Mouse (Mus musculus) heart, embryonic 11.5 days (tissue): ENCODE measurements around the gene Avp. TPM values are rescaled to one million over a fixed set of nuclear protein-coding genes. Genes with fewer than 3 reads are reported as not detected.

Source experiments
- ATAC-seq: fragments of 200-750 bp; cut with Nextera tagmentation; replicated peaks from 2 replicates; pipeline ENCODE4 v1.8.0; 2017; ENCODE audit warnings: moderate library complexity; ENCODE audit not compliant: insufficient number of reproducible peaks, low FRiP score, low TSS enrichment
- H3K27ac ChIP-seq: fragments of 300-500 bp; sonication (generic); 2 replicates; pipeline ENCODE4 v1.5.1; 2014; ENCODE audit warnings: mild to moderate bottlenecking, low read depth, low read length
- H3K27me3 ChIP-seq: fragments of 300-500 bp; sonication (generic); 2 replicates; pipeline ENCODE4 v1.6.1; 2014; ENCODE audit warnings: mild to moderate bottlenecking, low read length, mixed read lengths; ENCODE audit not compliant: control insufficient read depth, insufficient read depth
- H3K36me3 ChIP-seq: fragments of 300-500 bp; sonication (generic); 2 replicates; pipeline ENCODE4 v1.6.1; 2014; ENCODE audit warnings: mild to moderate bottlenecking, low read length, moderate library complexity, mixed read lengths; ENCODE audit not compliant: control insufficient read depth, insufficient read depth
- H3K4me1 ChIP-seq: fragments of 300-500 bp; sonication (generic); 2 replicates; pipeline ENCODE4 v1.6.1; 2014; ENCODE audit warnings: low read length; ENCODE audit not compliant: control insufficient read depth, insufficient read depth
- H3K4me2 ChIP-seq: fragments of 300-500 bp; sonication (generic); 2 replicates; pipeline ENCODE4 v1.6.1; 2014; ENCODE audit warnings: mild to moderate bottlenecking, moderate library complexity
- H3K4me3 ChIP-seq: fragments of 300-500 bp; sonication (generic); 2 replicates; pipeline ENCODE4 v1.5.1; 2014; ENCODE audit warnings: low read depth, low read length
- H3K9ac ChIP-seq: fragments of 300-500 bp; sonication (generic); 2 replicates; pipeline ENCODE4 v1.6.1; 2014; ENCODE audit warnings: mild to moderate bottlenecking, low read depth, low read length, moderate library complexity
- H3K9me3 ChIP-seq: fragments of 300-500 bp; sonication (generic); replicated peaks from 2 replicates; pipeline ENCODE4 v1.6.1; 2016; ENCODE audit warnings: low read length; ENCODE audit not compliant: control insufficient read depth
- WGBS: fragments of 180-500 bp; shearing (Covaris S2); extraction: QIAGEN DNeasy Blood & Tissue Kit; methylation state at CpG from one replicate; pipeline ENCODE4 v1.1.7; 2014; ENCODE audit not compliant: insufficient replicate concordance; 5-methylcytosine and 5-hydroxymethylcytosine counted together
- microRNA-seq: library from miRNA; unstranded; fragments of <30 nt; microRNA quantifications from one replicate; pipeline ENCODE4, GENCODE M21; 2016; ENCODE audit warnings: borderline number of aligned reads
- polyA plus RNA-seq: library from polyadenylated mRNA; unstranded; fragments of >200 nt; fragmentation: Nextera tagmentation; extraction: Ambion mirVana; gene quantifications from 2 replicates; pipeline ENCODE4 v1.2.1, GENCODE M21; 2014

The Avp gene
- polyA plus RNA-seq, 1 experiment from 2014 or later = 1.3 TPM

GRCm38 (mm10) chr2:130540266-130540665 is 42.1 kb downstream of the Avp start:
- H3K9me3 ChIP-seq = no peaks in the 10 kb centered on the region
- H3K27ac ChIP-seq = no peak overlapping the region
- H3K27me3 ChIP-seq = no peaks in the 10 kb centered on the region
- no peak overlapping the region for H3K9ac ChIP-seq
- 83% methylated on average over 9 of the region's 9 CpGs for WGBS
- H3K4me2 ChIP-seq = no peak overlapping the region
- H3K4me3 ChIP-seq = no peak overlapping the region
- no peaks in the 10 kb centered on the region for H3K4me1 ChIP-seq
- peaks cover 27% of the 10 kb centered on the region for H3K36me3 ChIP-seq
- no peak for ATAC-seq

GRCm38 (mm10) chr2:130538876-130539546 is 43.3 kb downstream of the Avp start:
- ATAC-seq = no peak
- WGBS = 85% methylated on average over 8 of the region's 8 CpGs
- Histone ChIP-seq H3K36me3 (peaks cover 24% of the 10 kb centered on the region), H3K4me2 (no peak overlapping the region), H3K9ac (no peak overlapping the region), H3K27ac (no peak overlapping the region), H3K27me3 (no peaks in the 10 kb centered on the region), H3K9me3 (no peaks in the 10 kb centered on the region), H3K4me3 (no peak overlapping the region), H3K4me1 (no peaks in the 10 kb centered on the region)

GRCm38 (mm10) chr2:130536890-130537289 is 45.5 kb downstream of the Avp start:
- no peak overlapping the region for H3K27ac ChIP-seq
- no peak overlapping the region for H3K4me3 ChIP-seq
- no peak overlapping the region for H3K9ac ChIP-seq
- WGBS = 76% methylated on average over 3 of the region's 3 CpGs
- H3K27me3 ChIP-seq = no peaks in the 10 kb centered on the region
- ATAC-seq = no peak
- H3K4me2 ChIP-seq = no peak overlapping the region
- no peaks in the 10 kb centered on the region for H3K9me3 ChIP-seq
- no peaks in the 10 kb centered on the region for H3K4me1 ChIP-seq
- H3K36me3 ChIP-seq = peaks cover 16% of the 10 kb centered on the region

- H3K4me1 ChIP-seq = no peaks in the 10 kb centered on the region
- ATAC-seq = no peak
- H3K9ac ChIP-seq = no peak overlapping the region
- peaks cover 9% of the 10 kb centered on the region for H3K36me3 ChIP-seq
- no peak overlapping the region for H3K4me2 ChIP-seq
- H3K9me3 ChIP-seq = no peaks in the 10 kb centered on the region
- 84% methylated on average over 6 of the region's 6 CpGs for WGBS
- no peak overlapping the region for H3K27ac ChIP-seq
- no peak overlapping the region for H3K4me3 ChIP-seq
- no peaks in the 10 kb centered on the region for H3K27me3 ChIP-seq
Observed at GRCm38 (mm10) chr2:130535017-130535416, 47.3 kb downstream of the Avp start.

DNA sequence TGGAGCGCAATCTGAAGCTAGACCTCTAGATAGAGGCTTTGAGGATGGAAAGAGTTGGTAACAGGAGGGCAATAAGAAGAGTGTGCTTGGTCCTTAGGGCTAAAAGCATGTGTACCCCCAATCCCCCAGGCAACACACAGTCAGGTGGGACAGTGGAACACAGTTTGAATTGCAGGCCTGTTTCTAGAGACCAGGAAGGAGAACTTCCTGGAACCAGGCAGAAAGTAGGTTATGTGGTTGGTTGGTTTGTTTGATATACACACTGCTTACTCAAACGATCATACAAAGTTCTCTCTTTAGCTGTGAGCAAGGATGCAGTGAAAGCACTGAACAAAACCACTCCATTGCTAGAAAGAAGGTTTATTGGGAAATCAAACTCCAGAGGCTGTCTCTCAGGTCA is 50.2 kb downstream of the Avp start:
- Histone ChIP-seq H3K9me3 (no peaks in the 10 kb centered on the region), H3K36me3 (peaks cover 9% of the 10 kb centered on the region), H3K9ac (no peak overlapping the region), H3K4me2 (no peak overlapping the region), H3K4me3 (no peak overlapping the region), H3K27ac (no peak overlapping the region), H3K4me1 (no peaks in the 10 kb centered on the region), H3K27me3 (no peaks in the 10 kb centered on the region)
- ATAC-seq = no peak
- 78% methylated on average over 2 of the region's 2 CpGs for WGBS

Small RNAs within 50 kb of the gene (microRNA-seq; reads per million reads assigned to microRNA genes)
- not detected for gene Gm23876

Other genes with a start within 250 kb of the Avp start
- gene Cpxm1, start 185.0 kb downstream of the Avp start, polyA plus RNA-seq = 27.0 and 31.2 TPM in 2 replicates
- gene Gm28372, start 177.3 kb downstream of the Avp start, polyA plus RNA-seq = not detected in 2 replicates
- gene 1700020A23Rik, start 177.3 kb downstream of the Avp start, polyA plus RNA-seq = not detected in 2 replicates
- gene Tmem239, start 176.1 kb downstream of the Avp start, polyA plus RNA-seq = not detected in 2 replicates
- gene Vps16, start 158.2 kb downstream of the Avp start, polyA plus RNA-seq = 45.1 and 52.0 TPM in 2 replicates
- 7.4 and 7.9 TPM in 2 replicates for gene Pced1a, start 157.9 kb downstream of the Avp start, polyA plus RNA-seq
- 72.9 and 79.7 TPM in 2 replicates for gene Ptpra, start 132.3 kb downstream of the Avp start, polyA plus RNA-seq
- gene Mrps26, start 18.8 kb downstream of the Avp start, polyA plus RNA-seq = 78.4 and 79.9 TPM in 2 replicates
- not detected in 2 replicates for gene Oxt, start 6.4 kb downstream of the Avp start, polyA plus RNA-seq
- gene Fastkd5, start 47.5 kb upstream of the Avp start, polyA plus RNA-seq = 18.8 and 19.7 TPM in 2 replicates
- gene Ubox5, start 47.5 kb upstream of the Avp start, polyA plus RNA-seq = 8.9 and 10.4 TPM in 2 replicates
- 0.66 and 0.69 TPM in 2 replicates for gene Lzts3, start 60.2 kb upstream of the Avp start, polyA plus RNA-seq
- 41.3 and 44.7 TPM in 2 replicates for gene Ddrgk1, start 82.1 kb upstream of the Avp start, polyA plus RNA-seq
- 88.7 and 91.0 TPM in 2 replicates for gene Itpa, start 85.1 kb upstream of the Avp start, polyA plus RNA-seq
- 0.17 and 0.32 TPM in 2 replicates for gene Slc4a11, start 115.0 kb upstream of the Avp start, polyA plus RNA-seq